Mouse (Mus musculus) heart, postnatal 0 days (tissue): Measurements from ENCODE around the gene Iqcf5. TPM values are rescaled to one million over a fixed set of nuclear protein-coding genes. Genes with fewer than 3 reads are reported as not detected.

Experiments used
- ATAC-seq: fragments of 200-750 bp; cut with Nextera tagmentation; 2 replicates; pipeline ENCODE4 v1.8.0; 2017; ENCODE audit warnings: low read depth, moderate number of reproducible peaks, moderate library complexity; ENCODE audit not compliant: insufficient read depth
- DNase-seq: peaks from one replicate; pipeline ENCODE4 v3.0.0-alpha.2; 2016; ENCODE audit warnings: low spot score
- H3K27ac ChIP-seq: fragments of 300-500 bp; sonication (generic); 2 replicates; pipeline ENCODE4 v1.5.1; 2014; ENCODE audit warnings: low read depth, mild to moderate bottlenecking
- H3K27me3 ChIP-seq: fragments of 300-500 bp; sonication (generic); 2 replicates; pipeline ENCODE4 v1.6.1; 2014; ENCODE audit warnings: low read length, mixed read lengths; ENCODE audit not compliant: control insufficient read depth, insufficient read depth
- H3K36me3 ChIP-seq: fragments of 300-500 bp; sonication (generic); replicated peaks from 2 replicates; pipeline ENCODE4 v1.6.1; 2014; ENCODE audit warnings: low read length, mixed read lengths; ENCODE audit not compliant: control insufficient read depth, insufficient read depth
- H3K4me1 ChIP-seq: fragments of 300-500 bp; sonication (generic); 2 replicates; pipeline ENCODE4 v1.6.1; 2014; ENCODE audit warnings: antibody characterized with exemption; ENCODE audit not compliant: control insufficient read depth, insufficient read depth
- H3K4me2 ChIP-seq: fragments of 300-500 bp; sonication (generic); 2 replicates; pipeline ENCODE4 v1.6.1; 2014; ENCODE audit warnings: low read depth, mild to moderate bottlenecking, low read length, moderate library complexity
- H3K4me3 ChIP-seq: fragments of 300-500 bp; sonication (generic); 2 replicates; pipeline ENCODE4 v1.5.1; 2014; ENCODE audit warnings: low read depth, low read length
- H3K9ac ChIP-seq: fragments of 300-500 bp; sonication (generic); replicated peaks from 2 replicates; pipeline ENCODE4 v1.6.1; 2014; ENCODE audit warnings: low read depth, low read length, mixed read lengths
- H3K9me3 ChIP-seq: fragments of 300-500 bp; sonication (generic); replicated peaks from 2 replicates; pipeline ENCODE4 v1.6.1; 2016; ENCODE audit warnings: low read length; ENCODE audit not compliant: control insufficient read depth
- CTCF ChIP-seq: IDR thresholded peaks from 2 replicates; pipeline ENCODE4 v1.5.1; 2016; ENCODE audit warnings: antibody characterized with exemption, control low read depth, low read depth
- EP300 ChIP-seq: IDR thresholded peaks from 2 replicates; pipeline ENCODE4 v1.6.1; 2016; ENCODE audit warnings: antibody characterized with exemption, low read depth
- WGBS: fragments of 180-500 bp; shearing (Covaris S2); extraction: QIAGEN DNeasy Blood & Tissue Kit; methylation state at CpG from one replicate; pipeline ENCODE4 v1.1.7; 2014; 5-methylcytosine and 5-hydroxymethylcytosine counted together
- polyA plus RNA-seq: library from polyadenylated mRNA; unstranded; fragments of >200 nt; fragmentation: Nextera tagmentation; extraction: Ambion mirVana; gene quantifications from 2 replicates; pipeline ENCODE4 v1.2.1, GENCODE M21; 2015
- total RNA-seq: library from RNA; depleted of rRNA; stranded (reverse); fragments of >200 nt; gene quantifications from 2 replicates; pipeline ENCODE4 v1.2.3, GENCODE M21; 2014; ENCODE audit warnings: low replicate concordance

Gene Iqcf5
- total and polyA plus RNA-seq, 2 experiments from 2014 or later: not detected

- Histone ChIP-seq H3K4me3 (no peak overlapping the region), H3K36me3 (no peaks in the 10 kb centered on the region), H3K4me1 (no peaks in the 10 kb centered on the region), H3K27me3 (no peaks in the 10 kb centered on the region), H3K27ac (no peak overlapping the region), H3K4me2 (no peak overlapping the region), H3K9me3 (no peaks in the 10 kb centered on the region), H3K9ac (no peak overlapping the region)
- WGBS: 63% methylated on average over 2 of the region's 2 CpGs
- ATAC-seq (no peak), DNase-seq (no peak)
- no peak for TF ChIP-seq EP300
- TF ChIP-seq CTCF: no peak
Observed at GRCm38 (mm10) chr9:106519433-106519832, 5.1 kb downstream of the Iqcf5 start.

- no peak for TF ChIP-seq CTCF
- TF ChIP-seq EP300: no peak
- ATAC-seq (no peak), DNase-seq (no peak)
Observed at GRCm38 (mm10) chr9:106519909-106520308, 5.5 kb downstream of the Iqcf5 start.

GRCm38 (mm10) chr9:106531833-106532232, 17.5 kb downstream of the Iqcf5 start:
- Histone ChIP-seq H3K27me3 (no peaks in the 10 kb centered on the region), H3K4me1 (no peaks in the 10 kb centered on the region), H3K9ac (no peak overlapping the region), H3K4me3 (no peak overlapping the region), H3K9me3 (no peaks in the 10 kb centered on the region), H3K27ac (no peak overlapping the region), H3K36me3 (no peaks in the 10 kb centered on the region), H3K4me2 (no peak overlapping the region)
- TF ChIP-seq EP300 (no peak), CTCF (peak; percentile 80)
- 30% methylated on average over 3 of the region's 3 CpGs for WGBS
- DNase-seq: no peak
- no peak for ATAC-seq

More at GRCm38 (mm10) chr9:106519909-106520308, 5.5 kb downstream of the Iqcf5 start:
- Histone ChIP-seq H3K36me3 (no peaks in the 10 kb centered on the region), H3K4me3 (no peak overlapping the region), H3K4me2 (no peak overlapping the region), H3K27me3 (no peaks in the 10 kb centered on the region), H3K9me3 (no peaks in the 10 kb centered on the region), H3K4me1 (no peaks in the 10 kb centered on the region), H3K27ac (no peak overlapping the region), H3K9ac (no peak overlapping the region)
- 65% methylated on average over 8 of the region's 8 CpGs for WGBS

- 91% methylated on average over 7 of the region's 7 CpGs for WGBS
- no peak overlapping the region for H3K27ac ChIP-seq
- TF ChIP-seq CTCF (no peak), EP300 (no peak)
- H3K36me3 ChIP-seq: no peaks in the 10 kb centered on the region
- H3K4me1 ChIP-seq: no peaks in the 10 kb centered on the region
- no peak overlapping the region for H3K4me2 ChIP-seq
- no peak for ATAC-seq
- H3K9ac ChIP-seq: no peak overlapping the region
- no peaks in the 10 kb centered on the region for H3K27me3 ChIP-seq
- H3K9me3 ChIP-seq: no peaks in the 10 kb centered on the region
- H3K4me3 ChIP-seq: no peak overlapping the region
- DNase-seq: no peak
Observed at GRCm38 (mm10) chr9:106534296-106534695, 19.9 kb downstream of the Iqcf5 start.

- Histone ChIP-seq H3K9ac (no peak overlapping the region), H3K9me3 (no peaks in the 10 kb centered on the region), H3K4me3 (no peak overlapping the region), H3K36me3 (no peaks in the 10 kb centered on the region), H3K4me2 (no peak overlapping the region), H3K27ac (no peak overlapping the region), H3K27me3 (no peaks in the 10 kb centered on the region), H3K4me1 (no peaks in the 10 kb centered on the region)
- DNase-seq (no peak), ATAC-seq (no peak)
- 73% methylated on average over 11 of the region's 11 CpGs for WGBS
- TF ChIP-seq CTCF (no peak), EP300 (no peak)
Observed at GRCm38 (mm10) chr9:106534975-106535374, 20.6 kb downstream of the Iqcf5 start.

- H3K36me3 ChIP-seq: no peaks in the 10 kb centered on the region
- H3K4me3 ChIP-seq: no peak within 1 kb of the TSS
- 81% methylated on average over 5 of the region's 5 CpGs for WGBS
- H3K4me1 ChIP-seq: no peaks in the 10 kb centered on the region
- H3K27me3 ChIP-seq: no peaks in the 10 kb centered on the region
- no peak within 1 kb of the TSS for H3K27ac ChIP-seq
- TF ChIP-seq EP300 (no peak), CTCF (no peak)
- no peak for ATAC-seq
- H3K9me3 ChIP-seq: no peaks in the 10 kb centered on the region
- DNase-seq: no peak
- H3K9ac ChIP-seq: no peak within 1 kb of the TSS
- H3K4me2 ChIP-seq: no peak within 1 kb of the TSS
Observed at GRCm38 (mm10) chr9:106561531-106561930, 47.2 kb downstream of the Iqcf5 start, which contains the start of gene Iqcf3. Iqcf3 (minus strand) TSS chr9:106561631.
